Mouse (Mus musculus) CD8-positive naive resting alpha-beta T cell, adult 57 days (primary cell): ENCODE results near the gene Spaca9. TPM values are rescaled to one million over a fixed set of nuclear protein-coding genes. Genes with fewer than 3 reads are reported as not detected.

Source experiments
- total RNA-seq: library from RNA; stranded (reverse); gene quantifications from one replicate; pipeline ENCODE4 v1.2.4, GENCODE M21; 2023

Gene Spaca9
- not detected for total RNA-seq

DNA sequence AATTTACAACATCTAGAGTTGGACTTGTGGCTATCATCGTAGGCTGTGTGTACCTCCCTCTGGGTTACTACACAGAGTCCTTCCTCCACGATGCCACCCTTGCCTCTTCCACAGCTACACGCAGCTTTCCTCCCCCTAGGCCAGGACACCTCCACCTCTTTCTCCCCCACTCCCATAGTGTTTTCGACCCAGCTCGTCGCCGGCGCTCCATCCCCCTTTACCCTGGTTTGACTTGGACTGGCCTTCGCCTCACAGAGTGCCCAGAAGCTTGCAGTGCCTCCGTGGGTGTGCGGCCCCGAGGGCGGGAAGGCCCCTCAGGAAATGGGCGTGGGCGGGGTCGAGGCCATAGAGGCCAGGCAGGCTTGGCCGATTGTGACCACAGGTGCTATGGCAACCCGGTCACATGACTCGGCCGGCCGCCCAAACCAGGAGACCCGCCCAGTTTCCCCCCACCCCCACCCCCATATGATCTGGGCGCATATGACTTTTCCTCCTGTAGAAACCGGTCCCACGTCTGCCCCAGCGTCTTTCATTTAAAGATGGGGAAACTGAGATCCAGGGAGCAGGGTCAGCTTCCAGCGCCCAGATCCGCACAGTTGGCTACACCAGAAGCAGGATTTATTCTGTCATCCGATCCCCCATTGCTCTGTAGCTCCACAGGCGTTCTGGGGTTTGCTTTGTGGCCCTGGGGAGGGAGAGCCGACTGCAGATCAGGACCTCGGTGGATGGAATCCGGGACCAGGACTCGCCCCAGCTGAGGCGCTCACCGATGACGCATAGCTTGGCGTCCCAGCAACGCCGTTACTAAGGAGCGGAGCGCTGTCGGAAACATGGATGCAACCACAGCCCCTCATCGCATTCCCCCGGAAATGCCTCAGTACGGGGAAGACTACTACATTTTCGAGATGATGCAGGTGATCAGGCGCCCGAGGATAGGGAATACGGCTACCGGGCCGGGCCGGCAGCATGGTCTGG, at the start of gene Spaca9, which contains the start of gene Ak8:
Gene Spaca9 (minus strand): TSS at position 367 of the 975 bp plus-strand sequence.
Gene Ak8 (plus strand): TSS at position 804 of the 975 bp plus-strand sequence.

Other genes starting within 250 kb of the Spaca9 start
- not detected for gene 1700007K13Rik, start 233.4 kb downstream of the Spaca9 start, total RNA-seq
- gene Mrps2, start 231.7 kb downstream of the Spaca9 start, total RNA-seq, result 23.2 TPM
- 0.64 TPM for gene Gbgt1, start 202.8 kb downstream of the Spaca9 start, total RNA-seq
- not detected for gene Gm10134, start 193.6 kb downstream of the Spaca9 start, total RNA-seq
- gene Ralgds, start 186.6 kb downstream of the Spaca9 start, total RNA-seq, result 50.5 TPM
- gene Cel, start 136.3 kb downstream of the Spaca9 start, total RNA-seq, result 6.8 TPM
- 28.1 TPM for gene Gtf3c5, start 116.0 kb downstream of the Spaca9 start, total RNA-seq
- 0.52 TPM for gene Gfi1b, start 77.7 kb downstream of the Spaca9 start, total RNA-seq
- 57.1 TPM for gene Tsc1, start 58.5 kb downstream of the Spaca9 start, total RNA-seq
- gene Ak8, start 437 bp upstream of the Spaca9 start, total RNA-seq, result not detected
- gene Gtf3c4, start 140.6 kb upstream of the Spaca9 start, total RNA-seq, result 11.4 TPM
- gene Ddx31, start 140.7 kb upstream of the Spaca9 start, total RNA-seq, result 24.6 TPM
- not detected for gene Barhl1, start 216.9 kb upstream of the Spaca9 start, total RNA-seq